Mouse (Mus musculus) induced T-regulatory cell, adult 2 months (primary cell): Measurements from ENCODE around the gene Msmp.
"Not testable (repeated sequence)": the region's sequence is repeated elsewhere in the genome, so short reads cannot be mapped to it uniquely, and the experiment has no call there.

Source experiments
- DNase-seq: peaks from one replicate; pipeline ENCODE4 v3.0.0-alpha.2; 2012; ENCODE audit warnings: low read depth

Gene Msmp

DNA sequence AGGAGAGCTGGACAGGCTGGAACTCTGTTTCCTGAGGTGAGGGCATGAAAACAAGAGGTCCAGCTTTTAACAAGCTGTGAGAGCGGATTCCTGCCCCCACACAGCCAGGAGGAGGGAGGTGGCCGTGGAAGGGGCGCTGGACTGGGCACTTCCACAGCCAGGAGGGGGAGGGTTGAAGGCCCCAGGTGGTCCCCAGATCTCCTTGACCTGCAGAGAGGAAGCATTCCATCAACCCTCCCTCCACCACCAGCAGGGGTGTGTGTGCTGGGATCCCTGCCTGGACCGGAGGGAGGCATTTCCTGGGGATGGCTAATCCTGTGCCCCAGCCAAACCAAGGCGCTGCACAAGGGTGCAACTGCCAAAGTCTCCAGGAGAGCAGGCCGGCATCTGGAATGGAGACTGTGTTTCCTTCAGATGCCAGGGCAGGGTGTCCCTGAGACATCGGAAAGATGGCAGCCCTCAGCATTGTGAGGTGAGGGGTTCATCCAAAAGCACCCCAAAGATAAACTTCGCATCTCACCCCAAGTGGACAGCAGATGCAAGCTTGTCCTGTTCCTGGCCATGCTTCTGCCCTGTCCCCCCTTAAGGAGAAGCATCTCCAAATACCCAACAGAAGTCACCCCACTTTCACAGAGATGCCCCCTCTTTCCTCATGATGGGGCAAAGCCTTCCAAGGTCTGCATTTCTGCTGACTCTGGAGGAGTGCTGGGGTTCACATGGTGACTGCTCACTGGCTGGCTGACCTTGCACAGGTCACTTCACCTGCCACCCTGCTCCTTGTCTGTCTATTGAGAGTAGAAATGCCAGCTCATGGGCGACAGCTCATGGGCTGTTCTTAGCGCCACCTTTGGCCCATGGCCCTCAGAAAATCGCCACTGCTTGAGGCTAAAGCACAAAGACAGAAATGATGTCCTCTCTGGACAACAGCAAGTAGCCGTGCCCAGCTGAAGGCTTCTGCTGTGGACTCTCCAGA is at the start of gene Msmp:
Gene Msmp (minus strand): TSS at position 51 of the 973 bp plus-strand sequence.
- no peak for DNase-seq

DNA sequence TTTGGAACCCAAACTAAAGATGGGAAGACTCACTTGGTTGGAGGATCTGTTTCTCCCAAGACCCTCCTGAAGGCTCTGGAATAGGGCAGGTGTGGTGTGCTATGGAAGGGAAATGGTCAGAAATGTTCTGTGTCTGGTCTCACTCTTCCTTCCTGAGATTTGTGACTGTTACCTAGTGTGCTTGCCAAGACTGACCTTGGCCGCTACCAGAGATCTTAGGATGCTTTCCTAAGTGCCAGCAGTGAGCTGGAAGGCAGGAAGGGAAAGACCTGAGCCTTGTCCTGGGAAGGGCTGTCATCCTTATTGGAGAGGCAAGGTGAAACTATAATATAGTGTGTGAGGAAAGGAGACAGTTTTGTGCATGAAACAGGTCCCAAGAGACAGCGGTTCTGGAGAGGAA is 49.4 kb upstream of the Msmp start:
- DNase-seq = no peak

DNA sequence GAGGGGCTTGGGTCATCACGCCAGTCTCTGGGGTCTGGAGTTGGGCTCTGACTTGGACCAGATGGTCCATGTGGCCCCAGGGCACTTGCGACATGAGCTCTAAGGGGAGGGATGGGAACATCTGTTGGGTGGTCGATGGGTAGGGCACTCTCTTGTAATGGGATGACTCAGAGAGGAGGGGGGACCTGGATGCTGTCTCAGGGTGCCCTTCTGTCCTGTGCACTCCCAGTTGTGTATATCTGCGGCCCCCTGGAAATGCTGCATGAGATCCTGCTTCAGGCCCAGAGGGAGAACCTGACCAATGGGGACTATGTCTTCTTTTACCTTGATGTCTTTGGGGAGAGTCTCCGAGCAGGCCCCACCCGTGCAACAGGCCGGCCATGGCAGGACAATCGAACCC is 49.0 kb upstream of the Msmp start:
- DNase-seq = no peak

DNA sequence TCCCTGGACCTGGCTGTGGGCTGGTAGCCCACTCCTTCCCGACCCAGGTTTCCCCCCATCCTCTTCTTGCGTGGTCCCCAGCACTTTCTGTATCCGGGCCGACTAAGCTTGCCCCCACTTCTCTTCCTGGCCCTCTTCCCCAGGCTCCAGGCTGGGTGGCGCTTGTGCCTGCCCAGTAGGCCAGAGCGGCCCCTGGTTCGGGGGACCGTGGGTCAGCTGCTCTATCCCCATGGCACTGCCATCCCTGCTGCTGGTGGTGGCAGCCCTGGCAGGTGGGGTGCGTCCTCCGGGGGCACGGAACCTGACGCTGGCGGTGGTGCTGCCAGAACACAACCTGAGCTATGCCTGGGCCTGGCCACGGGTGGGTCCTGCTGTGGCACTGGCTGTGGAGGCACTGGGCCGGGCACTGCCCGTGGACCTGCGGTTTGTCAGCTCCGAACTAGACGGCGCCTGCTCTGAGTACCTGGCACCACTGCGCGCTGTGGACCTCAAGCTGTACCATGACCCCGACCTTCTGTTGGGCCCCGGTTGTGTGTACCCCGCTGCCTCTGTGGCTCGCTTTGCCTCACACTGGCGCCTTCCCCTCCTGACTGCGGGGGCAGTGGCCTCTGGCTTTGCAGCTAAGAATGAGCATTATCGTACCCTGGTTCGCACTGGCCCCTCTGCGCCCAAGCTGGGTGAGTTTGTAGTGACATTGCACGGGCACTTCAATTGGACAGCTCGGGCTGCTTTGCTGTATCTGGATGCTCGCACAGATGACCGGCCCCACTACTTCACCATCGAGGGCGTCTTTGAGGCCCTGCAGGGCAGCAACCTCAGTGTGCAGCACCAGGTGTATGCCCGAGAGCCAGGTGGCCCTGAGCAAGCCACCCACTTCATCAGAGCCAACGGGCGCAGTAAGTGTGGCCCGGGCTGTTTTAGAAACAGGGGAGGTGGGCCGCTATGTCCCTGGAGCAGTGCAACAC is 47.9 kb upstream of the Msmp start:
- DNase-seq = no peak

DNA sequence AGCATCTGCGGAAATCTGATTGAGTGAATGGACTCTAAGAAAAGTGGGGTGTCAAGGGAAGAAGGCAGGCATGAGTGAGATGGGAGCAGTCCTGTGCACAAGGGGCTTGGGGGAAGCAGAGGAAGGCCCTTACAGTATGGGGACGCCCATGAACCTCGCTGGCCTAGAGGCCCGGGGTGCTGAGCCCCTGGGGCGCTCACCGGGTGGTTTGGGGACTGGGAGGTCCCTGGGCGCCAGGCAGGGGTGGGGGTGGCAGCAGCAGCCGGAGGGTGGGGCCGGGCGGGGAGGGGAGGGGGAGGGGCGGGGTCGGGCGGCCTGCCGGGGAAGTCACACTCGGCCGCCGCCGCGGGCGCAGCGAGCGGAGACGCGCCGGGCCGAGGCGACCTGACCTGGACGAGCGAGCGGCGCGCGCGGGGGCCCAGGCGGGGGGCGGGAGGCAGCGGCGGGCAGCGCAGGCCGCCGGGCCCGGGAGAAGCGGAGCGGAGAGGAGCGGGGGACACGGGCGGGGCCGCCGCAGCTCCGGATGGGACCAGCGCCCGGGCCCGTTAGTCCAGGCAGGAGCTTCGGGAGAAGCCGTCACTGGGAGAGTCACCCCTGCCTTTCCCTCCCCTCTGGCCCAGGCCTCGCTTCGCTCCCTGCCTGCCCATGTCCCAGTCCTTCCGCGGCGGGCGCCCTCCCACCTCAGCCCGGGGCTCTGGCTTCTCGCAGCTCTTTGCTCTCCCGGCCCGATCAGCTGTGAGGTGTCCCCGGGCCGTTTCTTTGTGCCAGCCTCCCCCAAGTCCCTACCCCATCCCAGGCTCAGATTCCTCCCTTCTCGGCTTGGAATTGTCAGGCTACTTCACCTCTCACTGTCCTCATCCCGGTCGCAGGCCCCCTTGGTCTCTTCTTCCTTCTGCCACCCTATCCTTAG is 47.0 kb upstream of the Msmp start, which contains the start of gene Npr2:
Gene Npr2 (plus strand): TSS at position 890 of the 910 bp plus-strand sequence.
- DNase-seq = peak; percentile 12

DNA sequence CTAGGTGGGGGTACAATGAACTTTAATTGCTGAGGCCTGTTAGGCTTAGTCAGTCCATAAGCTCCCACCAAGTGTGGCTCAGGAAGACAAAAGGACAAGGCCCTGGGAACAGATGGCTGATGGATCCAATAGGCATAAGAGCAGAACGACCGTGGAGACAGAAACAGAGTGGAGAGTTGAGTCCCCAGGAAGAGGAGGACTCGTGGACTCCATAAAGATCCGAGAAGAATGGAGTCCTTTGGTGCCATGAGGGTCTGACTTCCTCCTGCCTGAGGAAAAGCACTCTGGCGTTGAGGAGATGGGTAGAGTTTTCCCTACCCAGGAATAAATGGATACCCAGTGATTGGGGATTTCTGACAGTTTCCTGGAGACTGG is 46.4 kb upstream of the Msmp start:
- no peak for DNase-seq

DNA sequence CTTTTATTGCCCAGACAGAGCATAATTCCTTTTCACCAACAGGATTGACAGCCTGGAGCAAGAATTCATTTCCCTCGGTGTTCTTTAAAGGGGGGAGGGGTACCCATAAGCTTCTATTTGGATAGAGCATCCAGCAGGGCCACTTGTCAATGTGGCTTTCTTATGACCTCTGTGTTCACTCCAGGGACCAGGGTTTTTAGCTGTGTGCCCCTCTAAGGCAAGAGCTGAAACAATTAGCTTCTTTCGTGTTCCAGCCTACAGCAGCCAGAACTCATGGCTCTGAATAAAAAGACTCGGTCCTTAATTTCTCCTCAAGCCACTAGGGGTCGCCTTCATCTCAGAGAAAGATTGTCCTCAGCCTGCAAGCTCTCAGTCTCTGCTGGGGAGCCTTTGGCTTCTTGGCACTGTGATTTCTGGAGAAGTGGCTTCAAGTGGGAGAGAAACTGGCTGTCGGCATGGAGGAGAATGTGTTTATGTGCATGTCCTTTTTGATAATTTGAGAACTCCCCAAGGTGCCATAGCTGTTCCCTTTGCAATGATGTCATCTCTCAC is 45.8 kb upstream of the Msmp start:
- peak; percentile 84 for DNase-seq

DNA sequence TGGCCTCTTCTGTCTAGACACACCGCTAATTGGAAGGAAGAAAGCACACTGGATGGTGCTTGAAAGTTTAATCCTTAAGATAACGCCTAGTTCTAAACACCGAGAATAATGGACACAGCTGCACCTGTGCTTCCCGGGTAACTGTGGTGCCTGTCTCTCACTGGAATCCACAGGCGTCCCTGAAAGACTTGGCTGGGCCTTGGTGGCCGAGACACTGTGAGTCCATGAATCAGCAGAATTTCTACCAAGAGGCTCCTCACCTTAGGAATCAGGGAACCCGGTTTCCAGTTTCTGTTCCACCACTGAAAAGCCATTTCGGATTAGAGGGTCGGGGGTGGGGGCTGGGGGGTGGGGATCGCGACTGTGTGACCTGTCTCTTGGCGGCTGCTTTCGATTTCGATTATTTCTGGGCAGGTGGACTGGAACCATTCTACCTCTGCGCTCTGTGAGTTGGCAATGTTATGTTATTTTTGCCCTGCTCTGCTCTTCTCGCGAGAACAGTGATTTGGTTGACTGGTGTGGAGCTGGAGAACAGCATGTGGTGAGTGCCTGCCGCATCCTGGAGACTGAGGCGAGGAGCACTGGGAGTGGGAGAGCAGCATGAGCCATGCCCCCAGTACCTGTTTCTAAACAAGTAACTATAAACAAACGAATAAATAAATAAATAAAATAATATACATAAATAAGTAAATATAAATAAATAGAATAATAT is 45.0 kb upstream of the Msmp start:
- DNase-seq = peak; percentile 10

DNA sequence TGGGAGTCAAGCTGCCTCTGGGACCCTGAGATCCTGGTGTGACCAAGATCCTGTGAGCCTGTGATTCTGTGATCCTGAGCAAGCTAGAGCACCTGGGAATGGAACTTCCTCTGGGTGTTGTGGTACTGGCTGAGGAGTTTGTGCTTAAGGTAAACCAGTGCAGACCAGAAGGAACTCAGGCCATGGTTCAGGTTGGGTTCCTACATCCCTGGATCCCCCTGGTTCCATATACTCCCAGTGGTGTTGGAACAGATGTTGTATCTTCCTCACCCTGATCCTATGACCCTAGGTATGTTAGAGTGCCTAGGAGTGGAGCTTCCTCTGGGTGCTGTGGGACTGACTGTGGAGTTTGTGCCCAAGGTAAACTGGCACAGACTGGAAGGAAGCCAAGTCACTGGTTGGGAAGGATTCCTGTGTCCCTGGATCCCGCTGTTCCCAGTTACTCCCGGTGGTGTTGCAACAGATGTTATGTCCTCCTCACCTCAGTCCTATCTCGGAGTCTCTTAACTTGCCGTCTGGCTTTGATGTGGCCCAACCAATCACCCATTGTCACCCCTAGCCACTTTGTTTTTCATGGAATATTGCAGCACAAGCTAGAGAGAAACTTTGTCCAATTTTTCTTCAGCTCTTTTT is 36.0 kb upstream of the Msmp start:
- DNase-seq = no peak

DNA sequence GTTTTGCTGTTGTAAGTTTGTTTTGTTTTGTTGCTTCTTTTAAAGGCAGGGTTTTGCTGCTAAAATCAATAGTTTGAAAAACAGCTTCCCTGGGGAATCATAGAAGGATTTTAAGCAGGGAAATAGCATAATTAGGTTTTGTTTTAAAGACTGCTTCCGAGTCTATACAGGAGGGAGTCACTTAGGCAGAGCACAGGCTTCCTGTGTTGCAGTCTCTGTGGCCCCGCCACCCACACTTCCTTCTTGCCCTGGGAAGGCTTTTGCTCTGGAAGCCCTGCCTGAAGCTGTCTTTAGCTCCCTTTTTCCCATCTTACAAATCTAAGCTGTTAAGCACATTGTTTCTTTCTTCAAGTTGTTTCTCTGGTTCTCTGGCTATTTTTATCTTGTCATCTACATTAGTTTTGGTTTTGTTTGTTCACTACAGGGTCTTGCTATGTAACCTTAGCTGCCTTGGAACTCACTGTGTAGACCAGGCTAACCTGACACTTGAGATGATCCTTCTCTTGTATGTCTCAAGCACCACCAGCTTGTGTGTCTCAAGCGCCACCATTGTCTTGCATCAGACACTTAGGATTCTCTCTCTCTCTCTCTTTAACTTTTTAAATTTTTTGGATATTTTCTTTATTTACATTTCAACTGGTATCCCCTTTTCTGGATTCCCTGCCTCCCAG is 28.9 kb upstream of the Msmp start:
- DNase-seq = peak; percentile 24

DNA sequence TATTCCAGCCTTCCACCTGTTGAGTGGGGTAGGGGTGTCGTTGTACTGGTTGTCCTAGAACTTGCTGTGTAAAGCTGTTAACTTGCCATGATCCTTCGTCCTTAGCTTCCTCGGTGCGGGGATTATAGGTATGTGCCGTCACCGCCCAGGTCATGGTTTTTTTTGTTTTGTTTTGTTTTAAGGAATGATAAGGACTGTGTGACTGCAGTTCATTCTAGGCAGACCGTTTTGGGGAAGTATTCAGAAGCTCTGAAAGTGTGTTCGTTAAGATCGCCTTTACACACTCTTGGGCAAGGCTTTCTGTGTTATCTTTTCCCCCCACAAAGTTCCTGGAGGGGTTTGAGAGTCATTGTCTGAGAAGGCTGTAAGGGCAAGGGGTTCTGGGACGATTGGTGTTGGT is 28.2 kb upstream of the Msmp start:
- DNase-seq = no peak

DNA sequence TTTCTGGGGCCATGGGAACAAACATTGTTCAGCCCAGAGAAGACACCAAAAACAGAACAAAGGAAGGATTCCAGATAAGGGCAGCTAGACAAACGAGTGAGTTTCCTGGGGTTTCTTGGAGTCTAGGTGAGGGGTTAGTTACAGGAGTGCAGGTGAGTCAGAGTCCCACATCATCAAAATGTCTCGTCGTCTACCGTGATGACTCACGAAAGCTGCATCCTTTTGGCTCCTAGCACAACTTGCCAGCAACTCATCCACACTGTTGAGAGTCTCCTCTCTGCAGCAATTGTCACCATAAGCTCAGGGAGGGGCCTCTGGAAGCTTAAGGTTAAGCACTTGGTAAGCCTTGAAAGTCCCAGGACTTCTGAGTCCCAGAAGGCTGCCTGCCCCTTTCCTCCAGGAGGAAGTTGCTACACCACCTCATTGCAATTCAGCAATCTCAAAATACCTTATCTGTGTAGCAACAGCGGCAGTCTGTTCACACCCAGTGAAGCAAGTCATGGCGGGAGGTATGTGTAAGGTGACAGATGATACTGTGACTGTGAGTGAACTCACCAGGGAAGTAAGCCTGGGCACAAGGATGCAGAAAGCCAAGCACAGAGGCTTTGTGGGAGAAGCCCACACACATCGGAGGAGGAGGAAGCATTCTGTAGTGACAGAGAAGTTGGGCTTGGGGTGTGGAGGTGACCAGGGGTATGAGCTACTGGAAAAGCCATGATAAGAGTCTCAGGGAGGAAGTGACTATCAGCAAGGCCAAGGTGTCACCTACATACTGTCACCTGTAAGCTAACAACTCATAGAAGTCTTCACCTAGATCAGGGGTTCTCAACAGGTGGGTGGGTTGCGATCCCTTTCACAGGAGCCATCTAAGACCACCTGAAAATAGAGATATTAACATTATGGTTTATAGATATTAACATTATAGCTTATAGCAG is 20.7 kb upstream of the Msmp start:
- no peak for DNase-seq

DNA sequence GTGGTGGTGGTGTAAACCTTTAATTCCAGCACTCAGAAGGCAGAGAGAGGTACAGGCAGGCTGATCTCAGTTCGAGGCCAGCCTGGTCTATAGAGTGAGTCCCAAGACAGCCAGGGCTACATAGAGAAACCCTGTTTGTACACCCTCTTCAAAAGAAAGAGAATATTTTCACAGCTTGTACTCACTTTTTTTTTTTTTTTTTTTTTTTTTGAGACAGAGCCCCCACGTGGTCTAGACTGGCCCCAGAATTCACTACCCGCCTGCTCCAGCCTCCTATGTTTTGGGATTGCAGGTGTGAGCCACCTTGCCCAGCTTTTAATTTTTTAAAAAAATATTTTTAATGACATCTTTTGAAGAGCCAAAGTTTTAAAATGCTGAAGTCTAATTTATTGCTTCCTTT is 19.8 kb upstream of the Msmp start:
- DNase-seq = no peak

DNA sequence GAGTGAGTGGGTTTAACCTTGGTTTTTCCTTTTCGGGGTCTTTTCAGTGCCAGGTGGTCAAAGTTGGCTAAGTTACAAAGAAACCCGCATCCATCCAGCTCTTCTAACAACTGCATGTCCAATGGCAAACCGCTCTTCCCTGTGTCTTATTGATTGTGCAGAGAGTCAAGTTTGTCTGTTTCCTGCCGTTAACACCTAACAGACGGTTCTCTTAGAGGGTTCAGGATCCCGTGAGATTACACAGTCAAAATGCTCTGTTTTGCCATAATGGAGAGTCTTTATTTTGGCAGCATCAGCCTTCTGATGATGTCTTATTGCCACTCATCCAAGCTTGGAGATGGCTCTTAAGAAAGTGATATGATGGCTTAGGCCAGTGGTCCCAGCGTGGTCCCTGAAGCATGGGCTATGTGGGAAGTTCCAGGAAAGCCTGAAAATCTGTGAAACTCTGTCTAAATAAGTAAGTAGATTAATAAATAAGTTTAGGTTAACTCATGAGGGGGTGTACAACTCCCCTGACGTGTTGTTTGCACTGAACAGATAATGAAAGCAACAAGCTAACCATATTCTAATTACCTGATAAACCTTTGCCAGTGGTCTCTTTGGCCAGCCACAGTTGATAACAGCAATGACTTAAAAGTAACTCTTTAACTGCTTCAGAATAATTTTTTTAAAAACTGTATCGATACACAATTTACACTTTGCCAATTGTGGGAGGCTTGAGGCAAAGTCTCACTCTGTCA is 16.1 kb upstream of the Msmp start:
- no peak for DNase-seq

DNA sequence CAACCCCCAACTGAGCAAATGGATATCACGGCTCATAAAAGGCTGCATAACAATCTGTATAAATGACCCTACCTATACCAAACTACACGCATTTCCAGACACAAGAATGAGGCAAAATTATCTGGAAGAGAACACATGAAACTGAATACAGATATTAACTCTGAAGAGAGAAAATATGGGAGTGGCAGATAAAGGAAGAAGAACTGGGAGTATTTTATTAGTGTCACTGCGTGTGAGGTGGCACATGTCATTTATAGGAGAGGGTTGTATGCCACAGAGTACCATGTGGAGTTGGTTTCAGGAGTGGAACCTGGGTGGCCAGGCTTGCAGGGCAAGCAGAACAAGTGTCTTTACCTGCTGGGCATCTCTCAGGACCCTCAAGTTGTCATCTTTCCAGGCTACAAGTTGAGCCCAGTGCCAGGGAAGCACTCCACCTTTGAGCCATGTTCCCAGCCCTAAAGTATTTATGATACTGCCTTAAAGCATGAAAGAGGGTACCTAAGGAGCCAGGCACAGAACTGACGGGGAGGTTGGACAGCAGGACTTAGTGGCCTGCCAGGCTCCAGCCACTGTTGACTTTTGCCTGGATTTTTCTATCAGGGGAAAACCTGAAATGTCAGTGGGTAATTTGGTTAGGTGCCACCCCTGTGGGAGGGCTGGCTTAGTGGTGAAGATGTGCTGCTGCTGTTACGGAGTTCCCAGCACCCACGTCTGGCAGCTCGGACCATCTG is 14.5 kb upstream of the Msmp start:
- DNase-seq = no peak

DNA sequence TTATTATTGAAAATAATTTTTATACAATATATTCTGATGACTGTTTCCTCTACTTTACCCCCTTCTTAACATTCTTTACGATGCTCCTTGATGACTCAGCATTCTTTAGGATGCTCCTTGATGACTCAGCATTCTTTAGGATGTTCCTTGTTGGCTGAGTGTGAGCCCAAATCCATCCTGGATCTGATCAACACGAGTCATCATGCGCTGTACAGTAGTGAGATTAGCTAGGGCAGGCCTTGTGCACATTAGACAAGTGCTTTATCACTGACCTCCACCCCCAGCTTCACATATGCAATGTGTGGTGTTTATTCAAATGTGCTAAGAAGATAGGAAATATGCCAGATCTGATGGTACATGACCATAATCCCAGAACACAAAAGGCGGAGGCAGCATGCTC is 13.9 kb upstream of the Msmp start:
- DNase-seq = no peak

DNA sequence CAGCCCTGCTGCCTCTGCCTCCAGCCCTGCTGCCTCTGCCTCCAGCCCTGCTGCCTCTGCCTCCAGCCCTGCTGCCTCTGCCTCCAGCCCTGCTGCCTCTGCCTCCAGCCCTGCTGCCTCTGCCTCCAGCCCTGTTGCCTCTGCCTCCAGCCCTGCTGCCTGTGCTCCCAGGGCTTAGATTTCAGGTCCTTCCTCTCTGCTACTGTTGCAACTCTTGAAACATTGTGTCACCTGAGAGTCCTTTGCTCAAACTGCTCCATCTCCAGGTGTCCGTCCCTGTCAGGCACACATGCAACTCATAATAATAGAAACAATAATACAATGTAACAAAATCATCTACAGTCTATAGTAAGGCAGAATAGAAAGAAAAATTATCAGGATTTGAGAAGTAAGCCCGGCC is 12.3 kb upstream of the Msmp start:
- not testable (repeated sequence) for DNase-seq
